Mouse (Mus musculus) naive thymus-derived CD4-positive, alpha-beta T cell, adult 2 months (primary cell): ENCODE results near the gene Dennd2c.

Experiments used
- DNase-seq: peaks from one replicate; pipeline ENCODE4 v3.0.0-alpha.2; 2011; ENCODE audit warnings: low read depth

Gene Dennd2c

DNA sequence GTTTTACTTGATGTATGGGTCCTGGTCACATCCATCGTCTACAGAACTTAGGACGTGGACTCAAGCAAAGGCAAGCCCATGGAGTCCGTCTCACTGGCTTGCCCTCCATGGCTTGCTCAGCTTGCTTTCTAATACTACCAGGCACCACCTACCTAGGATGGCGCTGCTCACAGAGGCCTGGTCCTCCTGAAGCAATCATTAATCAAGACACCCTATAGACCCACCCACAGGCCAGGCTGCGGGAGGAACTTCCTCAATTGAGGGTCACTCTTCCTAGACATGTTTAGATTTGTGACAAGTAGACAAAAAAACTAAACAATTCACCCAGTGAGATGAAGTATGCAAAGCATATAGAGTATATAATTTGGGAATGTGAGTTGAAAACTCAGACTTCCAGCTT is 9.8 kb downstream of the Dennd2c start:
- no peak for DNase-seq

DNA sequence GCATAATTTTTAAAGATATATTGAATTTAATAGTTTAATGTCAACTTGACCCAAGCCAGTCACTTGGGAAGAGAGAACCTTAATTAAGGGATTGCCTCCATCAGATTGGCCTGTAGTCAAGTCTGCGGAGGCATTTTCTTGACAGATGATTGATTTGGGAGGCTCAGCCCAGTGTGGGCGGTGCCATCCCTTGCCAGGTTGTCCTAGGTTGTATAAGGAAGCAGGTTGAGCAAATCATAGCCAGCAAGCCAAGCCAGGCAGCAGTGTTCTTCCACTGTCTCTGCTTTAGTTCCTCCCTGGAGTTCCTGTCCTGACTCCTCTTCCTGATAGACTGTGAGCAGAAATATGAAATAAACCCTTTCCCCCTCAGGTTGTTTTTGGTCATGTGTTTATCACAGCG is 21.2 kb downstream of the Dennd2c start:
- no peak for DNase-seq

DNA sequence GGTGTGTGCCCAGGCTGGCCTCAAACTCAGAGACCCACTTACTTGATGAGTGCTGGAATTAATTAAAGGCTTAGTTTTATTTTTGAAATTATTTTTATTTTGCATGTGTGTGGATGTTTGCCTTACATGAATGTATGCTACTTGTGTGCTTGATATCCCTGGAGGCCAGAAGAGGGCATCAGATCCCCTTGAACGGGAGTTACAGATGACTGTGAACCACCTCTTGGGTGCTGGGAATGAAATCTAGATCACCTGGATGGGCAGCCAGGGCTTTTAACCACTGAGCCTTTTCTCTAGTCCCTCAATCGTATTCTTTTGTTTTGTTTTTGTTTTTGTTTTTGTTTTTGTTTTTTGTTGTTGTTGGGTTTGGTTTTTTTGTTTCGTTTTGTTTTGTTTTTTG is 23.7 kb downstream of the Dennd2c start:
- DNase-seq: no peak

DNA sequence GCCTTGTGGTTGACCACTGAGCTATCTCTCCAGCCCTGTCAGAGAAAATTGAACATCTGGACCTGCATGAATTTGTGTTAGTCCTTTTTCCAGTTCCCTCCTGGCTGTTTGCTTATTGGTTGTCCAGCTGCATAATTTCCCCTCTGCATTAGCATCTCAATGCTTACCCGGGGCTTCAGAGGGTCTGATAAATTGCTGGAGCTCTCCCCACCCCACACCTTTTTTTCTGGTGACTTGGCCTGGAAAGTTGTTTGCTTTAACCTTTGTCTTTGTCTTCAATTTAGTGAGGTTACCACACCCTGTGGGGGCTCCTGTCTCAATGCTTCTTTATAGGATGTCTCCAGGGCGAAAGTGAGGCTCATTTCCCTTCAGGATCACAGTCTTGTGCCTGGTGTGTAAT is 24.8 kb downstream of the Dennd2c start:
- no peak for DNase-seq

GRCm38 (mm10) chr3:103127721-103128120 is 25.3 kb downstream of the Dennd2c start:
- DNase-seq: no peak

- no peak for DNase-seq
Observed at GRCm38 (mm10) chr3:103128251-103128650, 25.8 kb downstream of the Dennd2c start.

GRCm38 (mm10) chr3:103129367-103130159 is 27.2 kb downstream of the Dennd2c start:
- DNase-seq: no peak

DNA sequence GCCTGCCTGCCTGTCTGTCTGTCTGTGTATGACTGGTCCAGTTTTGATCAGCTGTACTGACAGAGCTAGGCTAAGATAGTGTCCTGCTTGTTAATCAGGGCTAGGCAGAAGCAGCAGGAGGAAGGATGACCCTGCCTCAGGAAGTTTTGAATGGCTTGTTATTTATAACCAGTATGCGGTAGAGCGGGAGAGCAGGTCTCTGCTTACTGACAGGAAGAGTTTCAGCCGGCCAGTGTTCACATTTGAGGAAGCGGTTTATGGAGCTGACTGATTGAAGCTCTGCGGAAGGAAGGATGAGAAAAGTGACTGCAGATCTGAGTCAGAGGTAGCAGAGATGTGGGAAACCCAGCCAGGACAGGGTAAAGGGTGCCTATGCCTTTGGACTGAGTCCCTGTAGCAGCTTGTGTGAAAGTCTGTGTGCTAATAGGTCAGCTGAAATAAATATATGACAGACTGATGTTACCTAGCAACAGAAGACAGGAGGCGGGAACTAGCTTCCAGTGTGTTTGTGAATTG is 27.9 kb downstream of the Dennd2c start:
- peak; percentile 57 for DNase-seq

DNA sequence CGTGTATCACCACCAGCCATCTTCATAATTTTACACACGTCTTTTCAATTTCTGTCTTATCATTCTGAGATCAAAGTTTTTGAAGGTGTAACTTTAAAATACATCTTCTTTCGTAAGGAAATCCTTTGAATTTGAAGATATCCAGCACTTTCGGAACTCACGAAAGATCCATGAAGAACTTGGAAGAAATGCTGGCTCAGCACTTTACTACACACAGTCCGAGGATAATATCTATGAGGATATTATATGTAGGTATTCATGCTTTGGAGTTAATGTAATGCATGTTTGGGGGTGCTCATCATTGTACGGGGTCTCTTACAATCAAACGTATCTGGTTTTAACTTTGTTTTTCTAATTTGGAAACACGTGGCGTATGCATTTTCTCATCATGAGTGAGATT is 30.7 kb downstream of the Dennd2c start:
- no peak for DNase-seq

GRCm38 (mm10) chr3:103136414-103137077 is 34.1 kb downstream of the Dennd2c start:
- DNase-seq: no peak

- DNase-seq: no peak
Observed at GRCm38 (mm10) chr3:103139047-103139446, 36.6 kb downstream of the Dennd2c start.

- DNase-seq: peak; percentile 29
Observed at GRCm38 (mm10) chr3:103140095-103140838, 37.9 kb downstream of the Dennd2c start.

DNA sequence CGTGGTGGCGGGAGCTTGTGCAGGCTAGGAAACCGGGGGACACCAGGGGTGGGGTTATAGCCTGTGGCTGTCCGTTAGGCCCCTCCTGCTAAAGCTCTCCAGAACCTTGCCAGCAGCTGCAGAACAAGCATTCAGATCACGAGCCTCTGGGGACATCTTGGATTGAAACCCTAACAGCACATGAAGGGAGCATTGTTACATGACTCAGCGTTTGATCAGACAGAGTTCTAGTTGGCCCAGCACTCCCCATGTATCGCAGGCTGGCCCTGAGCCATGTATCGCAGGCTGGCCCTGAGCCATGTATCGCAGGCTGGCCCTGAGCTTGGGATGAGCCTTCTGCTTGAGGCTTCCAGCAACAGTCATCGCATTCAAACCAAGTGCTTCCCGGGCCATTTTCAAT is 38.9 kb downstream of the Dennd2c start:
- DNase-seq: no peak

DNA sequence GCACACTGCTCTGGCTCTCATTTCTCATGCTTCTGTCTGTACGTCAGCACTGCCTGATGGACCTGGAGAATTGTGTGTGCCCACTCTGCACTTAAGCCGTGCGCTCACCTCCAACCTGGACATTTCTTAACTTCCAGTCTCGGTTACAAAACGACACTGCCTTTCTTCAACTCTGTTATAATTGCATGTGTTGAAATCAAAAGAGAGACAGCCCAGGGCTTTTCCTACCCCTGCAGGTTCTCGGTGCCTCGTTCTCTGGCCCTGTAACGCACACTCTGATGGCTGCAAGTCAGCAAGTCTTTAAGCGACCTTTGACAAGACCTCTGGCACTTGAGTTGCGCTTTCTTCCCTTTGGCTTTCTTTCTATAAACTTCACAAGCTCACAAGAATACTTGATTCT is 40.0 kb downstream of the Dennd2c start:
- no peak for DNase-seq

DNA sequence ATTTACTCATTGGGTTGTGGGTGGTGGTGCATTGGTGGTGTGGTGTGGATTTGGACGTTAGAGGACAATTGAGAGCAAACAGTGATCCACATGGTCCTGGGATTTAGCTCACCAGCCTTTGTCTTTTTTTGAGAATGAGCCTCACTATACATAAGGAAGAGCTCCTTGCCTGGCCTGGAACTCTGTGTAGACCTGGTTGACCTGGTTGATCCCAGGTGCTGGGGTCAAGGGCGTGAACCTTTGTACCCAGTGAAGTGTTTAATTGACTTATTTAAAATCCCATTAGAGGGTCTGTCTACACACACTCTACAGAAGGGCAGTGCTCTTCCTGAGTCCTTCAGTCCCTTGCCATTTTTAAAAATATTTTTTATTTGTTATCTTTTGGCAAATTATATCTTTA is 42.9 kb downstream of the Dennd2c start:
- no peak for DNase-seq

- no peak for DNase-seq
Observed at GRCm38 (mm10) chr3:103145791-103146190, 43.4 kb downstream of the Dennd2c start.

- no peak for DNase-seq
Observed at GRCm38 (mm10) chr3:103146330-103147166, 44.1 kb downstream of the Dennd2c start.

DNA sequence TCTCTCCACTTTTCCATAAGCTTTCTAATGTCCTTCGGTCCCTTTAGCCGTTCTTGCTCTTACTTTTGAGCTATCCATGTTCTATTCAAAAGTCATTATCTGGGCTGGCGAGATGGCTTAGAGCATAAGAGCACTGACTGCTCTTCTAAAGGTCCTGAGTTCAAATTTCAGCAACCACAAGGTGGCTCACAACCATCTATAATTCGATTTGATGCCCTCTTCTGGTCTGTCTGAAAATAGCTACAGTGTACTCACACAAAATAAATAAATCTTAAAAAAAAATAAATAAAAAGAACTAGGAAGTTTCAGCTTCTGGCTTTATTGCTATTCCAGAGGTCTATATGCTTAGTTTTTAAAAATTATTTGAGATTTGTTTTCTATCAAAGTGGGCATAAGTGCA is 45.4 kb downstream of the Dennd2c start:
- DNase-seq: no peak

DNA sequence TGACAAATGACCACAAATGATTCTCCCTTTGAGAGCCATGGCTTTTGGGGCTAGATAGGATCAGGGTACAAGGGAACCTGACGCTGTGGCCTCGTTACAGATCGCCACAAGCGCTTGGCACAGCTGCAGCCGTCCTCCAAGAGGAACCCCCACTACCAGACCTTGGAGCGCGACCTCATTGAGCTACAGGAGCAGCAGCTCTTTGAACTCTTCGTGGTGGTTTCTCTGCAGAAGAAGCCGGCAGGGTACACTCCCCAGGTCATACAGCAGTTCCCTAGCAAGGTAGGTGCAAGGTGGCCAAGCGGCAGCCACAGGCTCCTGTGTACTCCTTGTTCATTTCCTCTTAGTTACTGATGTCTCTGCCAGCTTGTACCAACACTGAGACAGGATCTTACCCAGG is 46.5 kb downstream of the Dennd2c start:
- no peak for DNase-seq

DNA sequence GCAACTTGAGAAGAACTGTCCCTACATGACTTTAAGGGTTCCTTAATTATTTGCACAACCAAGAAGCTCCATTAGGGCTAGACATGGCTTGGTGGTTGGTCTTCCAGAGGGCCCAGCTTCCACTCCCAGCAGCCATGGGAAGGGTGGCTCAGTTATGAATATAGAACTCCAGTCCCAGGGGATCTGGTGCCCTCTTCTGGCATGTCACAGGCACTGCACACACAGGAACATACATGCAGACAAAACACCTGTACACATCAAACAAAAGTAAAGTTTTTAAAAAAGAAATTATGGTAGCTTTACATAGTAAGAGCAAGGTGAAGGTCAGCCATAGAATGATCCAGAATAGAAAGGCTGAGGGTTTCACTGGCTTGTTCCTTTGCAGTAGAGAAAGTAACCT is 51.4 kb downstream of the Dennd2c start:
- DNase-seq: no peak

DNA sequence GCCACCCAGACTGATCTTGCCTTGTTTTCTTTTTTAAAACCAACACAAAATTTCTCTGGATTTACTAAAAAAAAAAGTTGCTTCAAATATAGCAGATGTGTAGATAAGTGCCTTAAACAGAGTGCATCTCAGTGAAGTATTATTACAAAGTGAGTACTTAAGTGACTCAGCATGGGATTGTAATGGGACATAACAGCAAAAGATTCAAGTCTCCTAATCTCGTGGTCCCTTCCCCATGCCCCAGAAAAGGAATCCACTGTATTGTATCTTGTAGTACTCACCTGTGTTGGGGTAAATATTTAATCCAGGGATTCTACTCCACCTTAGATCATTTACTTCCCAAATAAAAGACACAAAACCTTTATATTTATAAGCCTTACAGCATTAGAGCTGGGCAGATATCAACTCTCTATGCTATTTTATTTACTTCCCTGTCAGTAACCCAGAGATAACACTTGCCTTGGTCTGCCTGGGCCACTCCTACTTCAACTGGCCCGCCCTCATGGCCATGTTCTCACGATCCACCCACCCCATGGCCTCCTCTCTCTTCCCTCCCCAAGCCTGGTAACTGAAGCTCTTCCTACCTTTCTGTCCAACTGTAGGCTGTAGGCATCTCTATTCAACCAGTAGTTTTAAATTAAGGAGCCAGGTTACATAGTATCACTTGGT is 57.0 kb downstream of the Dennd2c start:
- DNase-seq: no peak
